Mouse (Mus musculus) spleen, postnatal 36 days (tissue): ENCODE results near the gene E130311K13Rik.

ENCODE experiments used
- DNase-seq, 2 experiments: peaks; one replicate each; pipeline ENCODE4 v3.0.0; 2022; ENCODE audit warnings: low spot score in 2 of 2, mixed read lengths in 1 of 2

The E130311K13Rik gene

DNA sequence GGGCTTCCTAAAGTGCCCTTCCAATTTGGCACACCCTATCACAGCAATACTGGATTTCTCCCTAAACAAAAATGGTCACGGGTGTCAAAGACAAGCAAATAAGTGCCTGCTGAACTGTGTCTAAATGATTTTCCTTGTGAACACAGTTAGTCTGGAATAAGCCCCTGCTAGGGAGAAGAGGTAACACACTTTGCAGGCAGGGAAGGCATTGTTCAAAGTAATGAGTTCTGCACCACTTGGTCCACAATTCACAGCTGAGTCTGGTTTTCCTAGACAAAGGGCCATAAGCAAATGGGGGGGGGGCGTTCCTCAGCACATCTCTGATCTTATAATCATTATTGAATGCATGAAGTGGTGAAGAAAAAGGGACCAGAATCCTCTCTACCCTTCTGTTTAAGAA lies 33.5 kb downstream of the E130311K13Rik start:
- DNase-seq, result no peak

DNA sequence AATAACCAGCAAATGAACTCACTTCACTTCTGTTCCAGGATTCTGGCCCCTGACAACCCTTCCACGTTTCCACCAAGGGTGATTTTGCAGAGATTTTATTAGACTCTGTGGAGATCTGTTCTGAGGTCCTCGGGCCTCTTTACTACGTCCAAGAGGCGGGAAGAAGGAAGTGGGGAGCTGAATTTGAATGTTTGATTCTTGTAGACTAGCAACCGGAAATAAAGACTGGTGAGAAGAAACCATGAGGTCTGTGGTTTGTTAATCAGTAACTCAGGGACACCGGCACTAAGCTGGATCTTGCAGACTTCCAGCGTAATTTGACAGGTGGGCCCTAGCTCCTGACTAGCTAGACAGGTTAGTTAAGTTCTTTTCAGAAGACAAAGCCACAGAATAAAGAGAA lies 35.6 kb downstream of the E130311K13Rik start:
- peak in 1 of 2 experiments; percentile 1 for DNase-seq

DNA sequence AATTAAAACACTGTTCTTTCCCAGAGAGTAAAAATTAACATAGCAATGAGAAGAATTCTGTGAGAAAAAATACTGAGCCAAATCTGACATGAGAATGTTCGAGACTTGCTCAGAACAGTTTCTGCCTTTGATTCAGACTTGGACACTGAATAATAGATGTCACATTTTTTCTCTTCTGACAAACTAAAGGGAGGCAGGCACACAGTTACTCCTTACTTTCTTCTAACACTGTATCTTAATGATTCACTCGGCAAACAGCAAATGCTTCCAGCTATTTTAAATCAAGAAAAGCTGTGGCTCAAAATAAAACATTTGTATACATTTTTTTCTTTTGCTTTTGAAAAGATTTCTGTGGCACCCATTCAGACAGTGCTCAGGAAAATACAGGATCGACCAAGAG lies 37.1 kb downstream of the E130311K13Rik start:
- no peak for DNase-seq

DNA sequence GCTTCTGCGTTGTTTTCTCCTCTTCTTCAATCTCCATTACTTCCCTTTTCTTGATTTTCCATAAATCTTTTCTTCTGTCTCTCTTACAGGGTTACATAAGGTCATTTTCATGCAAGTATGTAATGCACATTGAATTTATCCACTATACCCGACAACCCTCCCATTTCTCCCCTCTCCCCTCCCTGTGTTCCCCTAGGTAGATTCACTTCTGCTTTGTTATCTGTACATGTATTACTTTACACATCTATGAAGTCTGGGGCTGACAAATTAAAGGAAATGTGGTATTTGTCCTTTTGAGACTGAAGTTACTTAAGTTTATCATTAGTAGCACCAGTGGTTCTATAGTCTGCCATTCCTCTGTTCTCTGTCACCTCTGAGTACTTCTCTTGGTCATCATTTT lies 48.2 kb downstream of the E130311K13Rik start:
- DNase-seq, result no peak

- no peak for DNase-seq
Observed at GRCm38 (mm10) chr3:63878995-63879666, 50.1 kb downstream of the E130311K13Rik start.

- DNase-seq, result no peak
Observed at GRCm38 (mm10) chr3:63872818-63873217, 56.5 kb downstream of the E130311K13Rik start.

DNA sequence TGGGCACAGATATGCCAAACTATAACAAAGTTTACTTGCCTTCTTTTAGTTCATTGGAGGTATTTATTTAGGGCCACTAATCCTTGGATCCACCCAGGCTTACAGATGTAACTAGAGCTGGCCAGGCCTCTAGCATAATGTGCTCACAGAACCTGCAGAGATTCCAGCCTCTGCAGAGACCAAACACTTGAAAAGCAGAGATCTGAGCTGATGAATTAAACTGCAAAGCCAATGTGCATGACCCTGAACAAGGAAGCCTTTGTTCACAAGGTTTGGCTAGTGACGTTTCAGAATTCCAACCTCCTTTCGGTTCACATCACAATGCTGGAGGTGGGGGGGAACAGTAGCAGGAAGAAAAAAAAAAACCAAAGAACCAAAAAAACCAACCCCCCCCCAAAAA lies 58.0 kb downstream of the E130311K13Rik start:
- DNase-seq, result no peak

DNA sequence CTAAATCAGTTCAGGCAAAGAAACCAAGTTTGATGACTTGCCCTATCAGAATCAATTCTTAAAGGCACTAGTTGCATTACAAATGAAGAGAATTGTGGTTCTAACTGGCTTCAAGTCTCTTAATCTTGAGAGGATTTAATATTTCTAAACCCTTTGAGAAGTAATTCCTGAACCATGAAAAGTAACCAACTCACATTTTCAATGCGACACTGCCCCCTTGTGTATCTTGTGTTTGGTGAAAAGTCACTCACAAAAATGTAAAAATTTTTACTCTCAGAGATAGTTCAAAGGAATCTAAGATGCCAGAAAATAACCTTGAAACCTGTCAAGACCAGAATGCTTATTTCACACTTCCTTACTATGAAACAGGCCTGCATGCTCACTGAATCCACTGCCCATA lies 61.0 kb downstream of the E130311K13Rik start:
- DNase-seq, result no peak

DNA sequence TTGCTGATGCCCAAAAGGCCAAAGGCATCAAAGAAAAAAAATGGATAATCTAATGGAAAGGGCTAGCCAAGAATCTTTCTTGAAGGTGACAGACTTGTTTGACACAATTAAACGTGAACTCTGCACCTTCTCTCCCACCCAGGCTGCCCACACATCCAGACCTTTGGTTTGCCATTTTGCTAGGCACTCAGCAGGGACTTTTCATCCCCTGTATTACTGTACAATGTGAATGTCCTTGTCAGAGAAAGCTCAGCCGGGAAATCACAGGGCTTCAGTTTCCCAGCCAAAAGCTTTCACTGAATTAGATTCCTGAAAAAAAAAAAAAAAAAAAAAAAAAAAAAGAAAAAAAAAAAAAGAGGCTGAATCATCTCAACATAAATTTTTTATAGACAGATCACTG lies 64.2 kb downstream of the E130311K13Rik start:
- no peak for DNase-seq
